35 mouse cellular contexts compared by ENCODE assay signal in the genomic region with DNA sequence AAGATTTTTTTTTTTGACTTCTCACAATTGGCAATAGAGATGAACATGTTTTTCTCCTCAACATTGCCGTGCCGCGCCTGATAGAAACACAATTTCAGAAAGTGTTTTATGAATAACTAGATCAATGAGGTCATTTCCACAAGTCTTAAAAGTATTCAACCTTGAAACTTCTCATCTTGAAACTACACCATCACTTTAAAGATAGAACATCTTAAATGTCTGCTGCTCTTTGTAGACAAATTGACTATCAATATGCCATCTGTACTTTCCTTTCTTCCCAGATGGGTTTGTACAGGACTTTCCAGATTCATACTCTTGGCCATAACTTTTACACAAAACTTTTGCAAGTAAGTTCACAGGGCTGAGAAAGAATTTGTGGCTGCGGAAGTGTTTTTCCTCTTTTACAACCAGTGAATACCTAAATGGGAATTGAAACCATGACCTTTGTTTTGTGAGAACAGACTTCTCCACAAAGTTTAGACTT. TPM values are rescaled to one million over a fixed set of nuclear protein-coding genes. Genes with fewer than 3 reads are reported as not detected.
DNase-seq lines count a peak whose midpoint lies in the region; ATAC-seq and TF ChIP-seq lines count a peak whose summit lies in the region.
"Had no signal": no experiment of that assay in that cellular context is flagged by ENCODE, and none has a peak within 500 bp of the region (broad histone marks: within the 10 kb centered on the region; RNA-seq: fewer than 3 reads in every experiment).

No protein-coding gene starts in this region.

- no peak for TF ChIP-seq EP300 in liver, postnatal 0 days (IDR thresholded peaks at IDR 0.05; ENCODE audit: low read depth)

- TF ChIP-seq CTCF in liver, postnatal 0 days (IDR thresholded peaks at IDR 0.05; ENCODE audit: low read depth) = no peak

- no peaks in the 10 kb centered on the region for H3K36me3 ChIP-seq in liver, postnatal 0 days (replicated peaks; ENCODE audit: insufficient read depth, low read length)
- H3K36me3 ChIP-seq in liver, embryonic 12.5 days = no peaks in the 10 kb centered on the region
- H3K36me3 ChIP-seq: hindbrain, embryonic 10.5 days; hindbrain, embryonic 15.5 days; liver, embryonic 15.5 days; midbrain, embryonic 13.5 days had no signal

- H3K4me2 ChIP-seq in liver, postnatal 0 days (ENCODE audit: low read depth, low read length) = no peak overlapping the region
- H3K4me2 ChIP-seq in liver, embryonic 12.5 days = no peak overlapping the region
- H3K4me2 ChIP-seq: forebrain, embryonic 13.5 days; hindbrain, embryonic 15.5 days; liver, embryonic 15.5 days; midbrain, embryonic 13.5 days had no signal

- no peaks in the 10 kb centered on the region for H3K9me3 ChIP-seq in liver, postnatal 0 days (ENCODE audit: low read length)
- H3K9me3 ChIP-seq in liver, embryonic 12.5 days (replicated peaks) = no peaks in the 10 kb centered on the region
- H3K9me3 ChIP-seq: forebrain, embryonic 13.5 days; hindbrain, embryonic 10.5 days; hindbrain, embryonic 15.5 days; liver, embryonic 15.5 days; midbrain, embryonic 13.5 days had no signal

- ATAC-seq in liver, postnatal 0 days = no peak
- ATAC-seq in liver, embryonic 12.5 days = no peak
- ATAC-seq: forebrain, embryonic 13.5 days; midbrain, embryonic 13.5 days had no signal

- no peak for DNase-seq in liver, postnatal 0 days
- DNase-seq in CD4-positive helper T cell, adult 2 months (ENCODE audit: low read depth, low spot score) = peak; percentile 37
- DNase-seq in induced T-regulatory cell, adult 2 months (ENCODE audit: low read depth) = peak; percentile 57
- no peak for DNase-seq in cerebellum, adult 9-10 months
- no peak for DNase-seq in thymus, postnatal 25 days
- no peak for DNase-seq in ovary, postnatal 14 days (ENCODE audit: low spot score)
- DNase-seq: adrenal gland, postnatal 36 days; cerebellum, adult 18-20 months; cerebellum, postnatal 14 days; gastrocnemius, postnatal 10 days; heart, postnatal 14 days; kidney, adult 2 months; kidney, postnatal 36 days; layer of hippocampus, postnatal 36 days; left cerebral cortex, postnatal 4 days; lung, postnatal 36 days; right cerebral cortex, postnatal 4 days; thymus, adult 18-20 months; thymus, postnatal 36 days had no signal

- WGBS in liver, postnatal 0 days (ENCODE audit: insufficient replicate concordance) = 77% methylated on average over 4 of the region's 4 CpGs
- WGBS in liver, embryonic 12.5 days (ENCODE audit: insufficient replicate concordance) = 84% methylated on average over 4 of the region's 4 CpGs

- H3K27ac ChIP-seq in liver, postnatal 0 days (ENCODE audit: low read depth) = 0 out of 2 replicates have a peak overlapping the region, but pooled peaks have one; percentile 2
- H3K27ac ChIP-seq in liver, embryonic 12.5 days = no peak overlapping the region
- H3K27ac ChIP-seq: forebrain, embryonic 13.5 days; hindbrain, embryonic 10.5 days; hindbrain, embryonic 15.5 days; liver, embryonic 15.5 days; midbrain, embryonic 13.5 days; stomach, postnatal 0 days had no signal

- no peak overlapping the region for H3K9ac ChIP-seq in liver, postnatal 0 days (replicated peaks)
- no peak overlapping the region for H3K9ac ChIP-seq in liver, embryonic 12.5 days
- H3K9ac ChIP-seq: forebrain, embryonic 13.5 days; hindbrain, embryonic 15.5 days; liver, embryonic 15.5 days; midbrain, embryonic 13.5 days had no signal

- H3K27me3 ChIP-seq in liver, postnatal 0 days (ENCODE audit: insufficient read depth, low read length) = no peaks in the 10 kb centered on the region
- H3K27me3 ChIP-seq in liver, embryonic 12.5 days (replicated peaks) = no peaks in the 10 kb centered on the region
- H3K27me3 ChIP-seq: forebrain, embryonic 13.5 days; hindbrain, embryonic 15.5 days; liver, embryonic 15.5 days; midbrain, embryonic 13.5 days had no signal

- no peak overlapping the region for H3K4me3 ChIP-seq in liver, postnatal 0 days (ENCODE audit: low read depth, low read length)
- no peak overlapping the region for H3K4me3 ChIP-seq in liver, embryonic 12.5 days
- H3K4me3 ChIP-seq: forebrain, embryonic 13.5 days; hindbrain, embryonic 10.5 days; hindbrain, embryonic 15.5 days; liver, embryonic 15.5 days; midbrain, embryonic 13.5 days had no signal

- no peaks in the 10 kb centered on the region for H3K4me1 ChIP-seq in liver, postnatal 0 days (ENCODE audit: insufficient read depth)
- no peaks in the 10 kb centered on the region for H3K4me1 ChIP-seq in liver, embryonic 12.5 days
- H3K4me1 ChIP-seq: forebrain, embryonic 13.5 days; hindbrain, embryonic 10.5 days; hindbrain, embryonic 15.5 days; liver, embryonic 15.5 days; midbrain, embryonic 13.5 days had no signal

RNA-seq across cellular contexts. Expression of a gene that starts 40.8 kb away (rescaled TPM):
- polyA plus RNA-seq in liver, postnatal 0 days (2015; fragmentation: Nextera tagmentation; extraction: Ambion mirVana) = not detected in 2 replicates
- polyA plus RNA-seq in liver, embryonic 12.5 days (2016; fragmentation: Nextera tagmentation; extraction: Ambion mirVana) = not detected in 2 replicates
- polyA plus RNA-seq: brain, embryonic 14.5 days; C2C12; embryonic facial prominence, embryonic 11.5 days; forebrain, embryonic 13.5 days; gonadal fat pad, adult 2 months; hindbrain, embryonic 10.5 days; hindbrain, embryonic 15.5 days; intestine, embryonic 14.5 days; kidney, adult 2 months; kidney, embryonic 16.5 days; limb, embryonic 14.5 days; liver, embryonic 15.5 days; lung, embryonic 16.5 days; midbrain, embryonic 13.5 days; neural tube, embryonic 14.5 days had no signal

Comparison
In these comparisons a context has a peak if more than half of its experiments do, and no peak if none do; other contexts are left out.
1. DNase-seq: peak in CD4-positive helper T cell, adult 2 months (single experiment) and induced T-regulatory cell, adult 2 months (single experiment); none in liver, postnatal 0 days (single experiment), cerebellum, adult 9-10 months (single experiment), thymus, postnatal 25 days (single experiment) and ovary, postnatal 14 days (single experiment).